Mouse (Mus musculus): ENCODE data around the gene Mars.
"Not testable (repeated sequence)": the region's sequence is repeated elsewhere in the genome, so short reads cannot be mapped to it uniquely, and the experiment has no call there.

Gene Mars

DNA sequence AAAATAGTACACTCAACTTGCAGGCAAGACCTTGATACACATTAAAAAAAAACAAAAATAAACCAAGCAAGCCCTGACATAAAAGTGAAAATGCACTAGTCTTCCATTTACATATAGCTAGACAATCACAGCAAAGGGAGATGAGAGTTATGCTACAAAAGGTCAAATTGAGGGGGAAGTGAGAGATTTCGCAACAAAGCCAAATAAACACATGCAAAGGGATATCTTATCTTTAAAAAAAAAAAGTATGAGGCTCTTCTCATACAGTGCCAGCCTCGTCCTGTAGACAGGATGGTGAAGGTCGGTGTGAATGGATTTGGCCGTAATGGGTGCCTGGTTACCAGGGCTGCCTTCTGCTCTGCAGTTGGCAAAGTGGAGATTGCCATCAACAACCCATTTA lies 1.3 kb upstream of the Mars start:
- DNase-seq (ENCODE audit: extremely low read depth, insufficient read length, low spot score) = no peak

DNA sequence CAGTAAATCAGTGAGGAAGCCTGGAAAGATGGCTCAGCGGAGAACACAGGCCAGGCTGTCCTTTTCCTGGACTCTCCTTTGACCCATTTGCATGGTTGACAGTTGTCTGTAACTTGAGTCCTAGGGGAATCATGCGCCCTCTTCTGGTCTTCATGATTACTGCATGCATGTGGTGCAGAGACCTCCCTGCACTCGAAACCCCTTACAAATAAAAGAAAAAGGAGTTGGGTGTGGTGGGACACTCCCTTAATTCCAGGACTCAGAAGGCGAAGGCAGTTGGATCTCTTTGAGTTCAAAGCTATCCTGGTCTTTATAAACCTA lies 730 bp upstream of the Mars start:
- DNase-seq (ENCODE audit: extremely low read depth, insufficient read length, low spot score) = peak; percentile 58

DNA sequence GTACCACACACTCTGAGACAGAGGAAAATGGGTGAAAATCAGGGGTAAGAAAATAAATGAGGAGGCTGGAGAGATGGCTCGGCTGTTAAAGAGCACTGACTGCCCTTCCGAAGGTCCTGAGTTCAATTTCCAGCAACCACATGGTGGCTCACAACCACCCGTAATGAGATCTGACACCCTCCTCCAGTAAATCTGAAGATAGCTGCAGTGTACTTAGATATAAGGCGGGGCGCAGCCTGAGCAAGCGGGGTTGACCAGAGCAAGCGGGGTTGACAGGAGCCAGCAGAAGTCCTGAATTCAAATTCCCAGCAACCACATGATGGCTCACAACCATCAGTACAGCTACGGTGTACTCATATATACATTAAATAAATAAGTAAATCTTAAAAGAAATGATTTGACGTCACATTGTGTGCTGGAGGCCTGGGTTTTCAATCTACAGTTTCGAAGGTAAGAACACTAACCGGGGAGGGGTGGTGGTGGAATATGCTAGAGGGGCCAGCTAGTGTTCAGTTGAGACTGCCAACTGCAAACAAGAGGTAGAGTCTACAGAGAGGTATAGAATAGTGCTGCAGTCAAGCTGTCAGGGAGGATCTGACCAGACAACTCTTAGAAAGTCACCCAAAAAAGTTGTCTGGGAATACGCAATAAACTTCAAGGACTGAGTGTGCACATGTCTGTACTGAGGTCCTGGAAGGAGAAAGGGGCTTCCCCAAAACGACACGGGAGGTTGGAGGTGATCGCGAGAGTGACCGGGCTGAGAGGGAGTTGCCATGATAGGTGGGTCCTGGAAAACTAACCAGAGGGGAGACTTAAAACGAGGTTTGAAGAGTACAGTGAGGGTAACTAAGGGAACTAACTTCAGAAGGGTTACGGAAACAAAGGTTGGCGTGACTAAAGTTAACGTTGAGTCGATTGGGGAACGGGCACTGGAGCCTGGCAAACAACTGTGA lies 787 bp downstream of the Mars start:
- DNase-seq (ENCODE audit: extremely low read depth, insufficient read length, low spot score) = no peak

DNA sequence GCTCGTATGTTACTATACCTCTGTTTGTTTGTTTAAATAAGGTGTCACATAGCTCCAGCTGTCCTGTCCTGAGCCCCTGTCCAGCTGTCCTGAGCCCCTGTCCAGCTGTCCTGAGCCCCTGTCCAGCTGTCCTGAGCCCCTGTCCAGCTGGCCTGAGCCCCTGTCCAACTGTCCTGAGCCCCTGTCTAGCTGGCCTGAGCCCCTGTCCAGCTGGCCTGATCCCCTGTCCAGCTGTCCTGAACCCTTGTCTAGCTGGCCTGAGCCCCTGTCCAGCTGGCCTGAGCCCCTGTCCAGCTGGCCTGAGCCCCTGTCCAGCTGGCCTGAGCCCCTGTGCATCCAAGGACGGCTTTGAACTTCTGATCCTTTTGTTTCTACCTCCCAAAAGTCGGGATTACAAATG lies 2.4 kb downstream of the Mars start:
- DNase-seq (ENCODE audit: extremely low read depth, insufficient read length, low spot score) = not testable (repeated sequence)

DNA sequence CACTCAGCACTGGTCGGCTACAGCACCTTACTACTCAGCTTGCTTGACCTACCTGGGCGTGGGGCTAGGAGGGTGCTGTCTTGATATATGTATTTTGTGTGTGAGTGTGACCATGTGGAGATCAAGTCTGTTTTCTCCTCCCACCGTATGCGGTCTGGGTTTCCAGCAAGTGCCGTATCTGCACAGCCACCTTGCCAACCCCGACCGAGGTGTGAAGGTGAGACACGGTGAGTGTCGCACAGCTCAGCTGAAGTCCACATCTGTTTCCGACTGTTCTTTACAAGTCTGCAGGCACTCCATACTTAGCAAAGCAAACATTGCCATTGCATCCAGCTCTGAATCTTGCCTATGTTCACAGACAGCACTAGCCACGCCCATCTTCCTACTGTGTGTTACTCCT lies 8.4 kb downstream of the Mars start:
- no peak for DNase-seq (ENCODE audit: extremely low read depth, insufficient read length, low spot score)

DNA sequence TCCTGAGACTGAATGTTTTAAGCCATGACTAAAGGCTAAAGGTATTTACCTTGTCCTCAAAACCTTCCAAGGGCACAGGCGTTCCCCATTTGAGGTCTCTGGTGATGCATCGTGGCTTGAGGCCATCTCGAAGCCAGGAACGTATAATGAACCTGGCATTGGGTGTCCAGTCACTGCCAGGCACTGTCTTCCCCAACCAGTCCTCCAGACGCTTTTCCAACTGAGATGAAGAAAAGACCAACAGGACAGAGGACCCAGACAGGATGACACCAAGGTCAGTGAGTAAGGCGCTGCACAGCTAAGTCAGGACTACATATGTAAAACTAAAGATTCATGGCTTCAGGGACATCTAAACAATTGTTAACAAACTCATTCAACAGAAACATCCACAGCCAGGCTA lies 11.2 kb downstream of the Mars start:
- no peak for DNase-seq (ENCODE audit: extremely low read depth, insufficient read length, low spot score)

DNA sequence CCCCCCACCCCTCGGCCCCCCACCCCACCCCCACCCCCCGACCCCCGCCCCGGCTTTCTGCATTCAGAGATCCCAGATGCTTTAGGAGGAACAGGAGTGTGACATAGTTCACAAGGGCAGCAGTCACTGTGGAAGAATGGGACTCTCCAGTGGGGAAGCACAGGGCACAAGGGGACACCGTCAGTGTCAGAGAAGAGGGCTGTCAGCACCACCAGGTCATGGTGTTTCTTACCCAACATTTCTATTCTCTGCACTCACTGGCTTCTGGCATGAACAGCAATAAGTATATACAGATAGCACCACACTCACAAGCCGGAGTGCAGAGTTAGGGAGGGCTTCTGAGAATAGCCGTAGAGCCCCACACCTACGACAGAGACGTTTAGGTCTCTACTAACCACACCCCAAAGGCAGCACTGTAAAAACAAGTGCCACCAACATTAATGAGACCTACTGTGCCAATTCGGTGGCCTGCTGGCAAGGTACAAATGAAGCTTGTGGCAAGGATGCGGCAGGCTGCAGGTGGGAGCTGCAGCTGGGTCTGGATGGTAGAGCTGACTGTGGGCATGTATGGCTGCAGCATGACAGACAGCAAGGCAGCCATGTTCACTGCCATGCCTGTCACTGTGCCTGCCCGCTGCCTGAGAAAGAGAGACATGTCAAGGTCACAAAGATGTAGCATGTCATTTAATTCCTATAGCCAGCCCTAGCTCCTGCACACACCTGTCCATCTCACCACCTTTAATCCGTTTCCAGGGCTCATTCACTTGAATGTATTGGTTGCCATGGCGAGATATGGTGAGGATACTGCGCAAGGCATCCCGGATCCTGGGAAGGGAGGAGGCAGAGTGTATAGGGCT lies 14.3 kb downstream of the Mars start:
- DNase-seq (ENCODE audit: extremely low read depth, insufficient read length, low spot score) = no peak

DNA sequence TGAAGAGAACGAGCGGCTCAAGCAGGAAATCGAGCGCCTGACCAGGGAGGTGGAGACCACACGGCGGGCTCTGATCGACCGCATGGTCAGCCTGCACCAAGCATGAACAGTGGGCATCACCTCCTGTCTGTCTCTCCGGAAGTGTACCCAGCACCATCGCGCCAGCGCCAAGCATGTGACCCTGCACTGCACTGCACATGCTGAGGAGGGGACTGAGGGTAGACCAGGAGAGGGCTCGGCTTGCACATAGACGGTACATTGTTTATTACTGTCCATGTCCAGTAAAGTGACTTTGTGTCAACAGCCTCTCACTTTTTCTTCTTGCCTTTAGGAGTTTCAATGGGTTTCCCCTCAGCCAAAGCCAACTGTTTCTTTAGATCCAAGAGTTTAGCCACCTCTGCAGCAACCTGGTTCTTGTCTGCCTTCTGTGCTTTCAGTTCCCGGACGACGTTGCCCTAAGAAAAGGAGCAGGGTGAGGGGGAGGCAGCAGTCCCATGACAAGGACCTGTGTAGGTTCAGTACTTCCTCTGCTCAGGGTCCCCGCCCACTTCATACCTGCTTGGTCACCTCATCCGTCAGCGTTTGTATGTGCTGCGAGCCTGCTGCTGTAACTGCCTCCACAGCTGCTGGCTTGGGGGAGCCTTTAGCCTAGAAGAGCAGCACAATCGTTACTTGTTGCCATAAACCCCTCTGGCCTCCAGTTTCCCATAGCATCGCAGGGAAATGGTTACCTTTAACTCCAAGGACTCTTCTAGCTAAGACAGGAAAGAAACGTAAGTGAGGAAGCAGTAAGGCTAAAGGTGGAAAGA lies 15.4 kb downstream of the Mars start:
- DNase-seq (ENCODE audit: extremely low read depth, insufficient read length, low spot score) = no peak

DNA sequence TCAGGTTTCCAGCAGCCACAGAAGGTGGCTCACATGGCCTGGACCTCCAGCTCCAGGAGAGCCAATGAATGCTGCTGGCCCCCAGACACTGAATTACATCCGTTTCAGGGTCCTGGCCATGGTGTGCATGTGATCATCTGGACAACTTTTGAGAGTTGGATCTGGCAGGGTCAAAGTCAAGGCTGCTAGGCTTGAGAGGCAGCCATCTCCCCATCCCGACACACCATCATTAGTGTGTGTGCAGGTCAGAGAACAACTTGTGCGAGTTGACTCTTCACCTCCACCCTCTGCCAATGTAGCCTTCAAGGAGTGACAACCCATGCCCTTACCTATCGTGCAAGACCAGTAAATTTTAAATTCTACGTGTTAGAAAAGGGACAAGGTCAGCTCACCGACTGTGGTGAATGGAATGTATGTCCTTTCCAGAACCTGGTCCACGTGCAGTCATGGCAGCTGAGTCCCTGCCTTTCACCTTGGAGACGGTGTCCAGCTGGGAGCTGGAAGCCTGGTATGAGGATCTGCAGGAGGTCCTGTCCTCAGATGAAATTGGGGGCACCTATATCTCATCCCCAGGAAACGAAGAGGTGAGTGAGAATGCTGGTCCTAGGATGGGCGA lies 16.6 kb downstream of the Mars start:
- no peak for DNase-seq (ENCODE audit: extremely low read depth, insufficient read length, low spot score)

DNA sequence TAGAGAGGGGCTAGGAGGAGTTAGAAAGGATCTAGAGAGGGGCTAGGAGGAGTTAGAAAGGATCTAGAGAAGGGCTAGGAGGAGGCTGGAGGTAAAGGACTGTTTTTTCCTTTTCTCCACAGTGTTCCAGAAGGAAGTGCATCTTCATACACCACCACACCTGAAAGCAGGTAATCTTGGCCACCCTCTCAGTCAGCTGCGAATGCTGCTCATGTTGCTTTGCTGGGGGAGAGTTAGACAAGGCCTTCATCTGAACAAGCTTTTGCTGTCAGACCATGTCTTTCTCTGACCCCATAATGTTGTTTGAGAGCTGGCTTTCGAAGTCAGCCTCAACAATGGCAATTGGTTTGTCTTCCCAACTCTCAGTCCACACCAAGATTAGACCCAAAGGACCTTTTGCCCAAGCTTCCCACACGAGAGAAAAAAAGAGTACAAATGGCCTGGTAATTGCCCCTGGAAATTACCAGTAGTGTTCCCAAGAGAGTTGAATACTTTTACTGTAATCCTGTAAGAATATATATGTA lies 17.9 kb downstream of the Mars start:
- no peak for DNase-seq (ENCODE audit: extremely low read depth, insufficient read length, low spot score)

DNA sequence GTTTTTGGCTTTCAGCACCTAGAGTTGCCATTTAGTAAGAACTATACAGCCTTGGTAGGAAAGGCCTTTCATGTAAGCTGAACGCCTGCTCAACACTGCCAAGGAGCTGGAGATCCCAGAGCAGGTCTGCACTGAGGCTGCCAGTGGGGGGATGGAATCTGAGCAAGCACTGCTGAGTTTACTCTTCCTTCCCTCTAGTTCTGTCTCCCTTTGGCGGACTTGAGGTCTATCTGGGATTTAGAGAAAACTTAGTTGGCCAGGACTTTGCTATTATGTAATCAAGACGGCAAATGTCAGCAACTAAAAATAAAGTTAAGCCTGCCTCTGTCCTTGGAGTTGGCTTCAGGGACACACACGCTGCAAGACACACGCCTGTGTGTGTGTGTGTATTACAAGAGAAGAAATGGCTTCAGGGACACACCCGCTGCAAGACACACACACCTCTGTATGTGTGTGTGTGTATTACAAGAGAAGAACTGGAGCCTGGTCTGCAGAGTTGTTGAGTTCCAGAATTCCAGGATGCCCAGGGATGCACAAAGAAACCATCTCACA lies 18.5 kb downstream of the Mars start:
- DNase-seq (ENCODE audit: extremely low read depth, insufficient read length, low spot score) = no peak

DNA sequence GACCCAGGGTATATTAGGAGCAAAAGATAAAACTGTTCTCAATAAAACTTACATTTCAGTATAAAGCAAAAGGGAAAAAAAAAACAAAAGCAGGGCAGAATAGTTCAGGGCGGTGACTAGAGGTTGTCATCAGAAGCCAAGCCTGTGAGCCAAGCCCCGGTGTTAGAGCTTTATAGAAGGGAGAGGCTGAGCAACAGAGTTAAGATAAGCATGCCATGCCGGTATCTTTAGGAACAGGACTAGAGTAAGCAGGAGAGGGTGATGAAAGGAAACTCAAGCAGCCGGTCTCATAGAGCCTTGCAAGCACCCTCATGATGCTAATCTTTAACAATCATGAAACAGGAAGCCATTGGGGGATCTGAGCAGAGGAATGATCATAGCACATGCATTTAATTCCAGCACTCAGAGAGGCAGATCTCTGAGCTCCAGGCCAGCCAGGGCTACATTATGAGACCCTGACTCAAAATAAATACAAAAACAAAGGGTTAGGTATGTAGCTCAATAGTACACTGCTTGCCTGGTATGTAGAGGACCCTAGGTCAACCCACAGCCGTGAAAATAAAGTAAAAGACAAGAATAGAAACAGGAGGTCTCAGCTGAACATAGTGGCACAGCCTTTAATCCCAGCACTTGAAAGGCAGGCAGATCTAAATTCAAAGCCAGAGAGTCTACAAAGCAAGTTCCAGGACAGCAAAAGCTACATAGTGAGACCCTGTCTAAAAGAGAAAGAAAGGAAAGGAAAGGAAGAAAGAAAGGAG lies 19.5 kb downstream of the Mars start:
- DNase-seq (ENCODE audit: extremely low read depth, insufficient read length, low spot score) = no peak

DNA sequence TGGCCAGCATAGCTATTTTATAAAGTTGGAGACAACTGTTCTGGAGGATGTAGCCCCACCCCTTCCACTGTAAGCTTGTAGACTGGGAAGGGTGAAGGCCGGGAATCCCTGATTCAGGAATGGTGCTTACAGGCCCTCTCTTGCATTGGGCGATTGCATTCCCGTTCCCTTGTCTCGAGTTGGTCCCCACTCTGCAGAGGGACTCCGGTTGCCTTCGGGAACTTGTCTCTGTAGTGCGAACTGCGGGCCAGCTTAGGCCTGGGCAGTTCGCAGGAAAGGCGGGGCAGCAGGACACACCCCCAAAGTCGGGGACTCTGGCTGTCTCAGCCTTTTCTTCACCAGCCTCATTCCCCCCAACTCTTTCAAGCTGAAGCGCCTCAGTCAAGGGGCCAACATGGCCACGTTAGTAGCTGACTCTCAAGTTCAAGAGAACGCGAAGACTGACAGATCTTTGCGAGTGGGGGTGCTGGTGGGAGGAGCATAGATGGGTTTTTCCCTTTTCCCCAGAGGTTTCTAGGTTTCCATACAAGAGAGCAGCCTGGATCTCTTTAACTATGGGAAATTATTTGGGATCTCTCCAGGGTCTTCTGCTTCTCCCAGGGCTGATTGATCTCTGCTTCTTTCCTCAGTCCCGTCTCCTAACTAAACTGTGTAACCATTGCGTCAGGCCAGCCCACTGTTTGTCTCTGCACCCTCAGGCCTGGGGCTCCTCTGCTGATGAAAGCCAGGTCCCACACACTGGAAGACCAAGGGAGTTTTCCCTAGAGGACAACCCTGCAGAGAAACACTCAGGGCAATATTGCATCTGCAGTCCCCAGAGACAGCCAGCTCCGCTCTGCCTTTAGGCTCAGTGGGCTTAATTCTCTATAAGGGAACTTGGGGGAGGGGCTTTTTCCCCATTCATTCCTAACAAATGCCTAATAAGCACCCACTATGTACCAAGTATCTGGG lies 20.4 kb downstream of the Mars start:
- peak; percentile 83 for DNase-seq (ENCODE audit: extremely low read depth, insufficient read length, low spot score)

DNA sequence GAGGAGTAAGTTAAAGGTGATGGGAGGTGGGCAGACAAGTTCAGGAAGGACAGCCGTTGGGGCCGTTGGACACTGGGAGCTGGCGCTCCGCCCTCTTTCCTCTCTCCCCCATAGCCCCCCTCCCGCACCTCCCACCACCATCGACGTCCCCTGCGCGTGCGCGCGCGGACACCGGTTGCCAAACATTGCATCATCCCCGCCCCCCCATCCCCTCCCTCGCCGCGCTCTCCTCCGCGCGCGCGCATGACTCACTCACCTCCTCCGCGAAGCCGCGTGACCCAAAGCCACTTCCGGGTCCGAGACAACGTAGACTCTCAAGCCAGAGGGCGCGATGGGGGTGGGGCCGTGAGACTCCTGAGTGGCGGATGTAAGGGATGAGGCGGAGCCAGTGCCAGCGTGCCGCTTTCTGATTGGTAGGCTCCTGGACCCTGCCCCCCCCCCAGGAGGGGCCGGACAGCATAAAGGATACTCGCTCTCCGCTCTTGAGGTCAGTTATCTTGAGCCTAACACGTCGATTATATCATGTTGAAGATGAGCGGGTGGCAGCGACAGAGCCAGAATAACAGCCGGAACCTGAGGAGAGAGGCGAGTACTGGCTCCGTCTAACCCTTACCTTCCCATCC lies 21.2 kb downstream of the Mars start:
- DNase-seq (ENCODE audit: extremely low read depth, insufficient read length, low spot score) = peak; percentile 99

DNA sequence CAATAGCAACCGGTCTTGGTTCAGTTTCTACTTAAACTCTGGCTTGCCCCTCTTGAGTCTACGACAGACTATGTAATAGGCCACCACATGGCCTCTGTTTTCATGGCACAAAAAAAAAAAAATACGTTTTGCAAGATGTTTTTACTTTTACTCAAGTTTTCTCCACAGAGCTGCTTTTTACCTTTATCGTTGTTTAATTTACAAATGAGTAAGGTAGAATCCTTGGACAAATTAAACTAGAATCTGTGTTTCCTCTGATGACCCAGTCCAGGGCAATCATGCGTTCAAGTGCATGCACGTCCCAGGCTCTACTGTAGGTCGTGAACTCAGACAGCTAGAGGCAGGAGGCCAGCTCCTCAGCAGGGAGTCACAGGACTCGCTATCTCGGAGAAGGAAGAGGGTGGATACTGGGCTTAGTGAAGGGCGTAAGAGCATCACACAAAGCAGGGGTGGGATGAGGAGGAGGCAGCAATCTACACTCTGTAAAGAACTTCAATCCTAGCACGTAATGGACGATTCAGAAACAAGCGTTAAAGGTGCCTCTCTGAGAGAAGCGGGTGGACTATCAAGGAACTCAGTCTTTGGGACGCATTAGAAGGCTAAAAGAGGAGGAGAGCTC lies 21.9 kb downstream of the Mars start:
- peak; percentile 61 for DNase-seq (ENCODE audit: extremely low read depth, insufficient read length, low spot score)

DNA sequence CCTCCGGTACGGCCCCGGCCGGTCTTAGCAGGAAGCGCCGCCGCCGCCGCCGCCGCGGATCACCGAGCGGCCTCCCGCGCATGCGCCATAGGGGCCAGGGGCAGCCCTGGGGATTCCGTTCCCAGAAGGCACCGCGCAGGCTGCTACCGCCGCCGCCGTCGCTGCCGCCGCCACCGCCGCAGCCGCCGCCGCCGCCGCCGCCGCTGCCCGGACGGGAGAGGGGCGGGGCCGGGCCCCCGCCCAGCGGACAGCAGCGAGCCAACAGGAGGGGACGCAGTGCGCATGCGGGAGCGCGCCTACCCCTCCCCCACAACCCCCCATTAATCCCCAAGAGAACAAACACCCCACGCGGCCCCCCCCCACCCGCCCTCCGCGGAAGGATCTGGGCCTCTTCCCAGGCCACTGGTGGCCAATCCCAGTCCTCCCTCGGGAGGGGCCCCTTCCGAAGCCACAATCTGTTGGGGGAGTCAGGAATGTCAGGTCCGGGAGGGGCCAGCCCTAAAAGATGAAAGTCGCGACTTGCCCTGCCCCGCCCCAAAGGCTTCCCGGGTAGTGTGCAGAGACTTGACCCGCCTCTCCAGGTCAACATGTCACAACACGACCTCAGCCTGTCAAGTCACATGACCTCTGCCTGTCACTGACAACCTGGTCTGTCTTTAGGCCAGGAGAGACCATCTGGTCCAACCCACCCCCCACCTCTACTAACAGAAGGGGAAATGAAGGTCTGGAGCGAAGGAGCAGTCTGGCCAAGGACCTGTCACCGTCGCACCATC lies 22.6 kb downstream of the Mars start, which contains the start of gene Mbd6:
Mbd6 (minus strand) TSS at position 219 of the 773 bp plus-strand sequence.
- peak; percentile 88 for DNase-seq (ENCODE audit: extremely low read depth, insufficient read length, low spot score)
